Mouse (Mus musculus): ENCODE measurements around the gene Socs2. TPM values are rescaled to one million over a fixed set of nuclear protein-coding genes. Genes with fewer than 3 reads are reported as not detected.

Socs2 gene
- polyA plus RNA-seq, 1 experiment, result not detected

- 97% methylated on average over 1 of the region's 1 CpGs for WGBS
- Histone ChIP-seq H3K27ac (ENCODE audit: insufficient read depth, low read depth, low read length) (no peak overlapping the region), H3K4me1 (ENCODE audit: control insufficient read depth, insufficient read depth, low read length) (no peaks in the 10 kb centered on the region), H3K4me3 (ENCODE audit: insufficient read depth, low read depth, low read length) (no peak overlapping the region)
- TF ChIP-seq POLR2A (IDR thresholded peaks at IDR 0.05; ENCODE audit: insufficient read depth, low read depth, low read length), result no peak
- TF ChIP-seq CTCF (IDR thresholded peaks at IDR 0.05; ENCODE audit: insufficient read depth, low read depth, low read length), result no peak
Observed at GRCm38 (mm10) chr10:95429111-95429510, 12.1 kb upstream of the Socs2 start.

- no peak overlapping the region for H3K27ac ChIP-seq (ENCODE audit: insufficient read depth, low read depth, low read length)
- H3K4me3 ChIP-seq (ENCODE audit: insufficient read depth, low read depth, low read length), result no peak overlapping the region
- H3K4me1 ChIP-seq (ENCODE audit: control insufficient read depth, insufficient read depth, low read length), result no peaks in the 10 kb centered on the region
- 85% methylated on average over 9 of the region's 9 CpGs for WGBS
- no peak for TF ChIP-seq POLR2A (IDR thresholded peaks at IDR 0.05; ENCODE audit: insufficient read depth, low read depth, low read length)
- no peak for TF ChIP-seq CTCF (IDR thresholded peaks at IDR 0.05; ENCODE audit: insufficient read depth, low read depth, low read length)
Observed at GRCm38 (mm10) chr10:95426207-95427115, 9.5 kb upstream of the Socs2 start.

- WGBS, result 85% methylated on average over 5 of the region's 5 CpGs
- Histone ChIP-seq H3K4me3 (ENCODE audit: insufficient read depth, low read depth, low read length) (no peak overlapping the region), H3K27ac (ENCODE audit: insufficient read depth, low read depth, low read length) (no peak overlapping the region), H3K4me1 (ENCODE audit: control insufficient read depth, insufficient read depth, low read length) (no peaks in the 10 kb centered on the region)
- no peak for TF ChIP-seq CTCF (IDR thresholded peaks at IDR 0.05; ENCODE audit: insufficient read depth, low read depth, low read length)
- no peak for TF ChIP-seq POLR2A (IDR thresholded peaks at IDR 0.05; ENCODE audit: insufficient read depth, low read depth, low read length)
Observed at GRCm38 (mm10) chr10:95422681-95423080, 5.7 kb upstream of the Socs2 start.

DNA sequence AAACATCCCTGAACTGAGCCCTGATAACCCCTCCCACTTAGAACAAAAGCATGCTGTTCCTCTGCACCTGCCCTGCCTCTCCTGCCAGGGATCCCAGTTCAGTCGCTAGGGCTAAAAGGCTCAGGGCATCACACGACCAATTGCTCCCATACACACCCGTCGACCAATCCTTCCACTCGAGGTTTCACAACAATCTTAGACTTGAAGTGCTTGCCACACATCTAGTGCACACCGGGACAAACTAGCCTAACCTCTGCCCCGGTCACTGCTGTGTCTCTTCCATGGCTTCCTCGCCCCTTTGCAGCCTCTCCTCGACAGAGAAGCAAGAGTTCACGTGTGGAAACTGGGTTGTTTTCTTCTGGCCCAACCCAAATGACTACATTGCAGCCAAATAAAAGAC is 3.3 kb upstream of the Socs2 start:
- peaks cover 7% of the 10 kb centered on the region for H3K4me1 ChIP-seq (ENCODE audit: control insufficient read depth, insufficient read depth, low read length)
- H3K27ac ChIP-seq (ENCODE audit: insufficient read depth, low read depth, low read length), result no peak overlapping the region
- TF ChIP-seq POLR2A (IDR thresholded peaks at IDR 0.05; ENCODE audit: insufficient read depth, low read depth, low read length), result no peak
- no peak for TF ChIP-seq CTCF (IDR thresholded peaks at IDR 0.05; ENCODE audit: insufficient read depth, low read depth, low read length)
- 83% methylated on average over 10 of the region's 10 CpGs for WGBS
- no peak overlapping the region for H3K4me3 ChIP-seq (ENCODE audit: insufficient read depth, low read depth, low read length)

- no peak overlapping the region for H3K27ac ChIP-seq (ENCODE audit: insufficient read depth, low read depth, low read length)
- H3K4me3 ChIP-seq (ENCODE audit: insufficient read depth, low read depth, low read length), result no peak overlapping the region
- TF ChIP-seq CTCF (IDR thresholded peaks at IDR 0.05; ENCODE audit: insufficient read depth, low read depth, low read length), result no peak
- TF ChIP-seq POLR2A (IDR thresholded peaks at IDR 0.05; ENCODE audit: insufficient read depth, low read depth, low read length), result no peak
- peaks cover 7% of the 10 kb centered on the region for H3K4me1 ChIP-seq (ENCODE audit: control insufficient read depth, insufficient read depth, low read length)
- WGBS, result 89% methylated on average over 3 of the region's 3 CpGs
Observed at GRCm38 (mm10) chr10:95419726-95420125, 2.7 kb upstream of the Socs2 start.

- Histone ChIP-seq H3K4me3 (ENCODE audit: insufficient read depth, low read depth, low read length) (no peak overlapping the region), H3K27ac (ENCODE audit: insufficient read depth, low read depth, low read length) (no peak overlapping the region), H3K4me1 (ENCODE audit: control insufficient read depth, insufficient read depth, low read length) (peaks cover 12% of the 10 kb centered on the region)
- TF ChIP-seq POLR2A (IDR thresholded peaks at IDR 0.05; ENCODE audit: insufficient read depth, low read depth, low read length), result no peak
- no peak for TF ChIP-seq CTCF (IDR thresholded peaks at IDR 0.05; ENCODE audit: insufficient read depth, low read depth, low read length)
- 82% methylated on average over 6 of the region's 6 CpGs for WGBS
Observed at GRCm38 (mm10) chr10:95418631-95419030, 1.7 kb upstream of the Socs2 start.

- 2% methylated on average over 25 of the region's 25 CpGs for WGBS
- TF ChIP-seq CTCF (IDR thresholded peaks at IDR 0.05; ENCODE audit: insufficient read depth, low read depth, low read length) (peak; percentile 70), POLR2A (IDR thresholded peaks at IDR 0.05; ENCODE audit: insufficient read depth, low read depth, low read length) (no peak)
- Histone ChIP-seq H3K27ac (ENCODE audit: insufficient read depth, low read depth, low read length) (peak overlapping the region; percentile 54; the same call in 1 of the 2 replicates), H3K4me1 (ENCODE audit: control insufficient read depth, insufficient read depth, low read length) (peaks cover 12% of the 10 kb centered on the region), H3K4me3 (ENCODE audit: insufficient read depth, low read depth, low read length) (peak overlapping the region; percentile 90)
Observed at GRCm38 (mm10) chr10:95417496-95418236, 686 bp upstream of the Socs2 start.

DNA sequence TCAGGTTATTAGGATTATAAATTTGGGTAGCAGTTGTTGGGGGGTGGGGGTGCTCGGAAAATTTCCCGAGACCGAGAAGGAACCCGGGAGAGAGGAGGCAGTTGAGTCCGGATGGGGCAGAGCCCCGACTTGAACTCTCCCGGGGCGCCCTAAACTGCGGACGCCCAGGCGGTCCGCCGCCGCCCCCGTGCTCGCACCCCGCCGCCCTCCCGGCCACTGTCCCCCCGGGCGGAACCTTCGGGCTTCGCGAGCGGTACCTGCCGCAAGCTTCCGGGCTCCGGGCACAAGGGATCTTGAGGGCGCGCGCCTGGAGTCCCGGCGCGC is 657 bp downstream of the Socs2 start:
- Histone ChIP-seq H3K4me3 (ENCODE audit: insufficient read depth, low read depth, low read length) (peak overlapping the region; percentile 90), H3K27ac (ENCODE audit: insufficient read depth, low read depth, low read length) (peak overlapping the region; percentile 80; the same call in 1 of the 2 replicates), H3K4me1 (ENCODE audit: control insufficient read depth, insufficient read depth, low read length) (peaks cover 12% of the 10 kb centered on the region)
- TF ChIP-seq POLR2A (IDR thresholded peaks at IDR 0.05; ENCODE audit: insufficient read depth, low read depth, low read length), result no peak
- TF ChIP-seq CTCF (IDR thresholded peaks at IDR 0.05; ENCODE audit: insufficient read depth, low read depth, low read length), result no peak
- 0% methylated on average over 34 of the region's 34 CpGs for WGBS
